Mouse (Mus musculus) kidney, adult 2 months (tissue): ENCODE results near the gene Mpp3.

ENCODE experiments used
- CTCF ChIP-seq: fragments of 200-500 bp; conservative IDR thresholded peaks from 2 replicates; pipeline ENCODE4 v1.5.1; 2011; ENCODE audit warnings: low read depth, mild to moderate bottlenecking, control low read depth, low read length, moderate library complexity, mixed read lengths; ENCODE audit not compliant: insufficient read depth, insufficient read length
- POLR2A ChIP-seq: fragments of 200-500 bp; IDR thresholded peaks from one replicate; pipeline ENCODE4 v1.6.1; 2011; ENCODE audit warnings: low read depth, low read length, control low read depth

GRCm38 (mm10) chr11:102073722-102074121, 45.5 kb upstream of the Mpp3 start:
- TF ChIP-seq POLR2A (no peak), CTCF (no peak)
